Mouse (Mus musculus): ENCODE measurements around the gene Htr5b. TPM values are rescaled to one million over a fixed set of nuclear protein-coding genes. Genes with fewer than 3 reads are reported as not detected.

Gene Htr5b
- total RNA-seq (2021): 10 to 100 TPM in 1 of 2 experiments, 1 to 10 TPM in 1; 9.1 to 10.3 TPM

DNA sequence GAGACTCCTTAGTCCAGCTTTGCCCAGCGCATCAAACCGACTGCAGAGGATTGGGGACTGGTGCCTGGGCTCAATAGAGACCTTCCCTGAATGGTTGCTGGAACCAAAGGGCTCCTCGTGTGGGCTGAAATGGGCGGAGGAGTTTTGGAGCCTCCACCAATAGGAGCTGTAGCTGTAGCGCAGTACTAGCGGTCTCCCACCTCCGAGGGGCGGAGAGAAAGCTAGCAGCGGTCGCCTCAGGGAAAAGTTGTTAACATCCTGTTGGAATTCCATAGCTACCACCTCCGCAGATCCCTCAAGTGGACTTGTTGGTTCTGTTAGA is at the start of gene Htr5b:
TSS of gene Htr5b (minus strand) at position 67 of the 322 bp plus-strand sequence.
- DNase-seq (ENCODE audit: extremely low spot score in 1 of 2, low spot score in 1 of 2): peak; percentile 19 to 29

DNA sequence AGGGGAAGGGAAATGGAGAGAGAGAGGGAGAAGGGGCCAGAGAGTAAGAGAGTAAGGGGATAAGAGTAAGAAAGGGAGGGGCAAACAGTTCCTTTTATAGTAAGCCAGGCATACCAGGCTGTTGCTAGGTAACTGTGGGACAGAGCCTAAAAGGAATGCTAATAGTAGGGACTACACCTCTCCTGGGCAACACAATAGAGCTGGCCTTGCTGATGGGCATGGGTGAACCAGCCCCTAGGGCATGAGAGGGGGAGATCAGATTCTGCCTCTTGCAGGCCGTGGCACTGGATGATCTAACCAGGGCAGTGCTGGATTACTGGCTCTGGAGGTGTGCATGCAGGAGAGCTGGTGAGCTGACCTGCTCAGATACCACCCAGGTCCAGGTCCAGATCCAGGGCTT is 49.2 kb upstream of the Htr5b start:
- DNase-seq (ENCODE audit: extremely low spot score in 1 of 2, low spot score in 1 of 2): no peak

DNA sequence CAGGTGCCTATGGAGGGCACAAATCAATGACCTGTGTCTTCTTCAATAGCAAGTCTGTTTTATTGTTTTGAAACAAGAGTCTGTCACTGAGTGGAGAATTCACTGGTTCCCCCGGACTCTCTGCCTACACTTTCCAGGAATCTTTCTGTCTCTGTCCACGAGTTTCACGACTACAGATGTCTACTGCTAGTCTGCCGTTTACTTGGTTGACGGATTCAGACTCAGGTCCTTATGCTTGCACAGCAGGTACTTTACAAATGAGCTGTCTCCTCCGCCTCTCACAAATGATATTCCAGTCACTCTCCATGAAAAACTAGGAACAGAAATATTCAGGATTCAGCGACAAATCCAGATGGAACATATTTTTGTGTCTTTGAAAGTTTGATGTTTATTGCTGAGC is 42.3 kb upstream of the Htr5b start:
- no peak for DNase-seq (ENCODE audit: extremely low spot score in 1 of 2, low spot score in 1 of 2)

DNA sequence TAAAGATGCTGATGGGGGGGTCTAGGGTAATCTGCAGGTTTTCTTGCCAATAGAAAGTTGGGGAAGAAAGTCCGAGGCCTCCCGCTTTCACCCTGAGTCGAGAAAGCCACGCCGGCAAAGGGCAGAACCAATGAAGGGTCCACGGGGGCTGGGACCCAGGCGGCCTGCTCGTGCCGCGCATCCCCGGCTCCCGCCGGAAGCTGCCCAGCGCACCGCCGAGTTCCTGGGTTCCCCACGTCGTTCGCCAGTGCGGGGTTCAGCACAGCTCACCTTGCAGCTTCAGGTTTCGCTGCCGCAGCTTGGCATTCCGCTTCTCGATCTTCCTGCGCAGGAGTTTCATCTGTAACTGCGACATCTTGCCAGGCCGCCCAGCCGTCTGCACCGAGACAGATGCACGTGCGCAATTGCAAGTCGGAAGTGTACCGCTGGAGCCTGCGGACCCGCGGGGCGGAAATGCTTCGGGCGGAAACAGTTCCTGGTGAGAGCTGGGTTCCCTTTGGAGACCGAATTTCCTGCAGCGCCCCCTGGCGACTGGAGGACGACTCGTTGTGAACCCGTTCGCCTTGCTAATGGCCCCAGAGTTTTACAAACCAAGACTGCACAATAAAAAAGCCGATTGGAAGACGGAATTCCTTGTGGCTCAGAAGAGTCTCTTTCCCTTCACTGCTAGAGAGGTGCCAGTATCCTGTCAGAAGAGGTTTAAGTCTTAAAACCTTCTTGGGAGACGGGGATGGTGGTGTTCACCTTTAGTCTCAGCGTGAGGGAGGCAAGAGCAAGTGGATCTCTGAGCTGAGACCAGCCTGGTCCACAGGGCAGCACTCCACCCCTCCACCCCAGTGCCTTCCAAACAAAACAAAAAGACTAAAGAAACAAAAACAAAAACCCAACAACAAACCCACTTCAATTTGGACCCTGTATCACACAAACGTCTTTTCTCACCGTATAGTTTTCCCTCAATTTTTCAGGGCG is 39.5 kb upstream of the Htr5b start, which contains the start of gene Ddx18:
TSS of gene Ddx18 (minus strand) at position 469 of the 969 bp plus-strand sequence.
- peak; percentile 98 to 100 for DNase-seq (ENCODE audit: extremely low spot score in 1 of 2, low spot score in 1 of 2)

DNA sequence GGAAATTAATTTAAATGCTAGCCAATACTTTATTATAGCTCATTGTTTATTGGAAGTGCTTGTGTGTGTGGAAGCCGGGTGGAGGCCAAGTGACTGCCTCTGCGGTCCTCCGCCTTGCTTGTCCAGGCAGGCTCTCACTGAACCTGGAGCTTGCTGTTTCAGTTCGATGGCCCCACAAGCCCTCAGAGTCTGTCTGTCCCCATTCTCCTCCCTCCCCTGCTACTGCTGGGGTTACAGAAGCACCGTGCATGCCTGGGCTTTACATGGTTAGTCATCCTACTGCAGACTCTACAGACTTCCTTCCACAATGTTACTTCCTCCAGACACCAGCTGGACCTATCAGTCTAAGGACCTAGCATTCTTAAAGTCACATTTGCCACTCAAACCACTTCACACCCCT is 29.6 kb upstream of the Htr5b start:
- DNase-seq (ENCODE audit: extremely low spot score in 1 of 2, low spot score in 1 of 2): no peak

DNA sequence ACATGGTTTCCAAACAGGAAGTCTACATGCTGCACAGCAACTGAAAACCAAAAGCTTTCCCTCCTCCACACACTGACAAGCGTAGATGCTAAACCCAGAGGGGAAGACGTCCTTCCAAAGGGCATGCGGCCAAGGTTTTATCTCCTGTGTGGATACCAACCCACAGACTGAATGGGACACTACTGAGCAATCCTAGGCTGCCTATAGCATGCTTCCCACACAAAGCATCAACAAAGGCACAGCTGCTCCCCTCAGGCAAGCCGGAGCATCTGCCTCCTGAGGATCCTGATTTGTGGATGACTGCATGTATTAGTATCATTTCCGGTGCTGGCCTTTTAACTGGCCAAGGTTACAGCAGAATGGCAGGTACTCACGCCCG is 23.2 kb upstream of the Htr5b start:
- no peak for DNase-seq (ENCODE audit: extremely low spot score in 1 of 2, low spot score in 1 of 2)

DNA sequence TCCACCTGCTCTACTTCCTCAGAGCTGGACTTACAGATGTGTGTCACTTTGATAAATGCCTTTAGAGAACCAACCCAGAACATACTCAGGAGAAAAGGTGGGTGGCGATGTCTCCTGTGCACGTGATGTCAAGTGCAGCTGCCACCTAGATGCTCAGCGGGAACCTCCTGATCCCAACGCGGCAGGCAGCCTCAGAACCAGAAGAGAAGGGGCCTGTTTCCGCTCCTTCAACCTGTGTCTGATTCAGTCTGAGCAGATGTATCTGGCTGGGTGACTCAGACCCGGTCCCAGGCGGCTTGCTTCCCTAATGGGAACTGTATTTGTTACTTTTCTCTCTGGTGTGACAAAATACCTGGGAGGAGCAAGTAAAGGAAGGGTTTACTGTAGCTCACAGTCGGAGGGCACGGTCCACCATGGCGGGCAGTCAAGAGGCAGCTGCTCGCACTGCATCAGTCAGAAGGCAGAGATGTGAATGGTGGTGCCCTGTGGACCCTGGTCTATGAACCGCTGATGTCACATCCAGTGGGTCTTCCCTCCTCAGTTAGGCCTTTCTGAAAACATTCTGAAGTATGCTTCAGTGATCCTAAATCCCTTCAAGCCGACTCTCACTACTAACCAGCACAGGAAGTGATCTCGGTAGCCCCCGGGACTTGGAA is 22.7 kb upstream of the Htr5b start:
- DNase-seq (ENCODE audit: extremely low spot score in 1 of 2, low spot score in 1 of 2): no peak

DNA sequence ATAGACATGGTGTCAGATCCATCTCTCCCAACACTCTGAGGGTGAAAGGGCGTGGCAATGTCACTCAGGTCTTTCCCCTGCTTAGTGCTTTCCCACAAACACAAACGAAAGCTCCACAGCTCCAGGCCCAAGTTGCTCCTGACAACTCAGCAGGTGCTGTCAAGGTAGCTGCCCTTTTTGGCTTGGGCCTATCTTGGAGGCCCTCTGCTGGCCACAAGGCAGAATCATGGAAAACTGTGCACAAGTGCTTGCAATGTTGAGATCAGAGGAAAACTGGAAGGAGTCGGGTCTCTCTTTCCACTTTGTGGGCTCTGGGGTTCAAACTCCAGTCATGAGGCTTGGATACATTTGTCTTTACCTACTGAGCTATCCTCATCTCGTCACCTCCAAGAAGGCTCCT is 21.2 kb upstream of the Htr5b start:
- no peak for DNase-seq (ENCODE audit: extremely low spot score in 1 of 2, low spot score in 1 of 2)

DNA sequence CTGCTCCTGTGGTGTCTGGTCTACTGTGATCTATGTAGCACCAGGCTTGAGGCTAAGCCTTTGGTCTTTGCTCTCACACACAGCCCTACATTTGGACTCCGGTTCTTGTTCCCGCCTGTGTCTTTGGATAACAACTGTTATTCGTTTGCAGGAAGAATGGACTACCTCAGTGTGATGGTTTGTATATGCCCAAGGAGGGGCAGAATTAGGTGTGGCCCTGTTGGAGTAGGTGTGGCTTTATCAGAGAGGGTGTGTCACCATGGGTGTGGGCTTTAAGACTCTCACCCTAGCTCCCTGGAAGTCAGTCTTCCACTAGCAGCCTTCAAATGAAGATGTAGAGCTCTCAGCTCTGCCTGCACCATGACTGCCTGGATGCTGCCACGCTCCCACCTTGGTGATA is 20.4 kb upstream of the Htr5b start:
- no peak for DNase-seq (ENCODE audit: extremely low spot score in 1 of 2, low spot score in 1 of 2)

DNA sequence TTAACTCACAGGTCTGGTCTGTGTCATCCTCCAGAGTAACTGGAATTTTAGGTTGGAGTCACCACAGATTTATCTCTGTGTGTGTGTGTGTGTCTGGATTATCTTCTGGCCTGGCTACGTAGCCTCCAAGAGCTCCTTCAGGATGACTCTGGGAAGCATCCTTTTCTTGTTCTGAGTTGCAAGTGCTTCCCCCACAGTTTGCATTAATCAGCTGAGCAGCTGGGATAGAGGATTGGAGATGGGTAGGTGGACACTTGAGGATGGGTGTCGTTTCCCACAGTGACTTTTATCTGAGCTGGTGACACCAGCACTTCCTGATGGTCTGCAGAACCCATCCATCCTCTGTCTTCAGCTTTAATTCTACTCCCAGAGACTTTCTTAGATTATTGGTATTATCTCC is 18.6 kb upstream of the Htr5b start:
- DNase-seq (ENCODE audit: extremely low spot score in 1 of 2, low spot score in 1 of 2): no peak

DNA sequence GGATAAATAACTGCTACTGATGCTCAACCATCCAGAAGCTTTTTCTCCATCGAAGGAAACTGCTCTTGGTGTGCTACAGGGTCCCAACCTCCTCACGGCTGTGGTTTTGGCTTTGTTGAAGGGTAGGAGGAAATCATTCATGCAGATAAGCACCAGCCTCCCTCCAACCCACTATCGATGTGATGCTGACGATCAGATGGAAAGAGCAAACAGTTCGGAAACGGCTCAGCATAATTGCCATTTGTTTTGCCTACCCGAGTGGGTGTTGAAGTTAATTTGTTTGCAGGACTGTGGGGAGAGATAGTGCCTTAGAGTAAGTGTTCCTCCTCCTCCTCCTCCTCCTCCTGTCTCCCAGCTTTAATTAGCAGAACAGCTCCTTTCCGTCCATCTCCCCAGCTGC is 12.1 kb upstream of the Htr5b start:
- DNase-seq (ENCODE audit: extremely low spot score in 1 of 2, low spot score in 1 of 2): no peak

DNA sequence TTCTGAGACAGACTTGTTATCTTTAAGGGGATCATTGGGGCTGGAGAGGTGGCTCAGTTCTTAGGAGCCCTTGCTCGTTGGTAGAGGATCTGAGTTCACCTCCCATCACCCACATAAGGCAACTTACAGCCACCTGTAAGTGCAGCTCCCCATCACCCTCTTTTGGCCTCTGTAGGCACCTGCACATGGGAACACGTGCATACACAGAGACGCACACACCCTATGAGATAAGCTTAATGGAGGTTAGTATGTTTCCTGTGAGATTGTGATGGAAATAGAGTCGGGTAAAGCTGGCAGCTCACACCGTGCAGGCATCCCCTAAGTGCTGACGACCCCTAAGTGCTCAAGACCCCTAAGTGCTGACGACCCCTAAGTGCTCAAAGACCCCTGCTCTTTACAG is 3.2 kb upstream of the Htr5b start:
- DNase-seq (ENCODE audit: extremely low spot score in 1 of 2, low spot score in 1 of 2): no peak

DNA sequence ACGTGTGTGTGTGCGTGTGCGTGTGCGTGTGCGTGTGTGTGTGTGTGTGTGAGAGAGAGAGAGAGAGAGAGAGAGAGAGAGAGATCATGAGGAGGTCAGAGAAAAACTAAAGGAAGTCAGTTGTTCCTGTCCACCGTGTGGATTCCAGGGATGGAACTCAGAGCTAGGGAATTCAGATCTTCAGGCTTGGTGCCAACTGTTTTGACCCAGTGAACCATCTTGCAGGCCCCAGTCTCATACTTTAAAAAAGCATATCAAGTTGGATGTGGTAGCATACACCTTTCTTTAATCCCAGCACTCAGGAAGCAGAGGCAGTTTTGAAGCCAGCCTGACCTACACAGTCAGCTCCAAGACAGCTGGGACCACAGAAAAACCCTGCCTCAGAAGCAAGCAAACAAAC is 1.0 kb upstream of the Htr5b start:
- no peak for DNase-seq (ENCODE audit: extremely low spot score in 1 of 2, low spot score in 1 of 2)

DNA sequence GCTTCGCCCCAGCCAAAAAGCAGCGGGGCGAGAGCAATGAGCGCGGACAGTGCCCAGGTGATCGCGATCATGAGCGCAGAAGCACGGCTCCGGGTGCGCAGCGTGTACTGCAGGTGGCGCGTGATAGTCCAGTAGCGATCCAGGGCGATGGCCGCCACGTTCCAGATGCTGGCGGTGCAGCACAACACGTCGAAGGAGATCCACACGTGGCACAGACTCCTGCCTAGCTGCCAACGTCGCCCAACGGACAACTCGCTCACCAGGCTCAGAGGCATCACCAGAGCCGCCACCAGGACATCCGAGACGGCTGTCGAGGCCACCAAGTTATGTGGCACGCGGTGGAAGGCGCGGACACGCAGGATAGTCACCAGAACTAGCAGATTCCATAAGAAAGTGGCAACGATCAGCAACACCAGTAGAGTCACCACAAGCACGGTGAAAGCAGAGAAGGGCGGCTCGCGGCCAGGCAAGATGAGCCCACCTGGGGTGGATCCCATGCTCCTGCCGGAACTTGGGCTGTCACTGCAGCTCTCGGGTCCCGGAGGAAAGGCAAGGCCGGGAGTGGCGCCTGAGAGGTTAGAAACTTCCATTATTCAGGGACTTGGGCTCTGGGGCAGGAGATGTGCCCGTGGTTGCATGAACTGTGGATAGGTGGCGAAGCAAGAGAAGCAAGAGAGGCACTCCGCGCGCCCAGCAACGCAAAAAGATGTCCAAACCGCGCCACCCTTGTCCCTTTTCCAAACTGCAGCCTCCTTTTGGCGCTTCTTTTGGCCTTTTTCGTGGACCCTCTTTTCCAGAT is 466 bp downstream of the Htr5b start:
- peak in 1 of 2 experiments; percentile 18 for DNase-seq (ENCODE audit: extremely low spot score in 1 of 2, low spot score in 1 of 2)

DNA sequence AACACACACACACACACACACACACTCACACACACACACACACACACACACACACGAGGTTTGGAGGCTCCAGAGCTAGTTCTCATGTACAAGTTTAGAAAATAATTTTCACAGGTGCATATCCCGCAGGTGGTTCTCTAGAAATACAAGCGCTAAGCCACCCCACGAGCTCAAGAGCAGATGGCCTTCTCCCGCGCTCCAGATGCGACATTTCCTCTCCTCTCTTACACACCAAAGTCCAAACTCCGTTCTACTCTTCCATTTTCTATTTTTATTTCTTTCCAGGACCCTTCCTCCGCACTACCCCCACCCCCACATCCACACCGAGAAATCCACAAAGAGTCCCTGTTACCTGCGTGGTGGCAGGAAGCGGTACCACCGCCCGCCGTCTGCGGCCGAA is 1.2 kb downstream of the Htr5b start:
- DNase-seq (ENCODE audit: extremely low spot score in 1 of 2, low spot score in 1 of 2): no peak

DNA sequence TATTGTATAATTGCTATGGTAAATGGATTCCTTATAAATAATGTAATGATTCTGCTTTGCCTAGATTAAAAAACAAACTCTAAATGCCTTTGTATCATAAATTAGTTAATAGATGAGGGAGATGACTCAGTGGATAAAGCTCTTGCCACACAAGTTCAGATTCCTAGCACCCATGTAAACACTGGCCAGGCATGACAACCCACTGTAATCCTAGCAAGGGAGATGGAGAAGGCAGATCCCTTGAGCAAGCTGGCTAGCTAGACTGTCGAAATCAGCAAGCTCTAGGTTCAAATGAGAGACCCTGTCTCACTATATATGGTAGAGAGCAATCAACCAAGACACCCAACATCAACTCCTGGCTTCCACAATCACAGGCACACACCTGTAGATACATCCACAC is 9.7 kb downstream of the Htr5b start:
- no peak for DNase-seq (ENCODE audit: extremely low spot score in 1 of 2, low spot score in 1 of 2)

DNA sequence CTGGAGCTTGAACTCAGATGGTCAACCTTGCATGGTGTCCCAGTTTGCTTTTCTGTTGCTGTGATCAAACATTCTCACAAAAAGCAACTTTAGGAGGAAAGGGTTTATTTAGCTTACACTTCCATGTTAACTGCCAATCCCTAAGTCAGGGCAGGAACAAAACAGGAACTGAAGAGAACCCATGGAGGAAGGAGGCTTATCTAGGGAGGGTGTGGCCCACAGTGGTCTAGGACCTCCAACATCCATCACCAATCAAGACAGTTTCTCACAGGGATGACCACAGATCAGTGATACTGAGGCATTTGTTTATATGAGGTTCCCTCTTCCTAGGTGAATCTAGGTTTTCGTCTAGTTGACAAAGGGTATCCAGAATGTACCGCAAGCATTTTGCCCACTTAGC is 16.3 kb downstream of the Htr5b start:
- DNase-seq (ENCODE audit: extremely low spot score in 1 of 2, low spot score in 1 of 2): no peak

DNA sequence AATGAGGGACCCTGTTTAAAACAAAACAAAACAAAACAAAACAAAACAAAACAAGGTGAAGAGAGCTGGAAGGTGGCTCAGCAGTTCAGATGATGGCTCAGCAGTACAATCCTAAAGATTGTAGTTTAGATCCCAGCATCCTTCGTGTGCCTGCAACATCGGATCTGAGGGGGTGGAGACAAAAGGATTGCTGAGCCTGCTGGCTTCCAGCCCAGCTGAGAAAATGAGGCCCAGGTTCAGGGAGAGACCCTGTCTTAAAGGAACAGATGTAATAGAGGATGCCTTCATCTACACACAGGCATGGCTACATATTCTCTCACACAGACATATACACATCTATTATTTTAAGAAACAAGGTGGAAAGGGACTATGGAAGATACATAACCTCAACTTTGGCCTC is 17.1 kb downstream of the Htr5b start:
- DNase-seq (ENCODE audit: extremely low spot score in 1 of 2, low spot score in 1 of 2): no peak

DNA sequence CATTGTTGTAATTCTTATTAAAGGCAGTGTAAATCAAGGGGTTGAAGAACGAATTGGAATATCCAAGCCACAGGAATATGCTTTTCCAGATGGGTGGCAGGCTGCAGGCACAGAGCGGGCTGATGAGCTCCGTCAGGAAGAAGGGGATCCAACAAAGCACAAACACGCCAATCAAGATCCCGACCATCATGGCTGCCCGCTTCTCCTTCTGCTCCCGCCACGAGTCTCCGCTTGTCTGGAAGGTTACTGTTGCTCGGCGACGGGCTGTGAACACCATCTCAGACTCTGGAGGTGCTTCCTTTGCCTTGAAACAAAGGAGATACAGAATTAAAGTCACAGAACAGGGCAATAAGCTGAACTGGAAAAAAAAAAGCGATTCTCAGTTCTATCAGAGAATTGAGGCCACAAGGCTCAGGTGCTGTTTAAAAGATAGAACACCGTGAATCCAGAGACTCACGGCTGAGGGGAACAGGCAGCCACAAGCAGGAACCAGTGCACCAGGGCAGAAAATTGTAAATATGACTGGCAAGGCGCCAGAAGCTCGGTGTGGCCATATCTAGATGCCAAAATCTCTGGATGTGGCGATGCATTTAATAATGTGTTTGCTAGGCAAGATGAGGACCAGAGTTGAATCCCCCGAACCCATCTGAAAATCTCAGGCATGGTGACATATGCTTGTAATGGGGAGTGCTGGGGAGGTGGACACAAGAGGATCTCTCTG is 17.7 kb downstream of the Htr5b start:
- DNase-seq (ENCODE audit: extremely low spot score in 1 of 2, low spot score in 1 of 2): no peak

DNA sequence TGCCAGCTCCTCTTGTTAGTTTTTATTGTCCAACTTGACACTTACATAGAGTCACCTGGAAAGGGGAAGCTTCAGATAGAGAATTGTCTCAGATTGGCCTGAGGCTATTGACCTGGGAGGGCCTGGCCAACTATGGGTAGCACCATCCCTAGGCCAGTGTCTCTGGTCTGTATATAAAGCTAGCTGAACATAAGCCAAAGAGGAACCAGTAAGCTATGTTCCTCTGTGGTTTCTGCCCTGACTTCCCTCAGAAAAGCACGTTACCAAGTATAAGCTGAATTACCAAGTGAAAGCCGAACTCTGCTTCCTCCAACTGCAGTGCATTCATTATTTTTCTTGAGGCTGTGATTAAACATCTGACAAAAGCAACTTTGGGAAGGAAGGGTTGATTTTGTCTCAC is 19.5 kb downstream of the Htr5b start:
- DNase-seq (ENCODE audit: extremely low spot score in 1 of 2, low spot score in 1 of 2): no peak
